Mouse (Mus musculus) adrenal gland (tissue): ENCODE data around the gene Pom121l2.

Experiments
- intact Hi-C: fragments of 180-260 bp; cut with DNase I; formaldehyde crosslinking; loops from one replicate; pipeline ENCODE4 v1.15.1; 2025

Pom121l2 gene

DNA sequence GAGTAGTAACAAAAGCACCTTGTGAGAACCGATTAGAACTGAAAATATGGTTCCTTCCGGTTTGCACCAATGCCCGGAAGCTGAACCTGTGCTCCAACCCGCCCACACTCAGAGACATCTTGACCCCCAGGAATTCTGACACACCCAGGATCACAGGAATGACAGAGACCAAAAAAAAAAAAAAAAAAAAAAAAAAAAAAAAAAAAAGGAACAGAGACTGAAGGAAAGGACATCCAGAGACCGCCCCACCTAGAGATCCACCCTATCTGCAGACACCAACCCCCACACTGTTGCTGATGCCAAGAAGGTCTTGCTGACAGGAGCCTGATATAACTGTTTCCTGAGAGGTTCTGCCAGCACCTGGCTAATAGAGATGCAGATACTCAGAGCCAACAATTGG, 11.6 kb downstream of the Pom121l2 start:
- intact Hi-C loops = no loop called here

DNA sequence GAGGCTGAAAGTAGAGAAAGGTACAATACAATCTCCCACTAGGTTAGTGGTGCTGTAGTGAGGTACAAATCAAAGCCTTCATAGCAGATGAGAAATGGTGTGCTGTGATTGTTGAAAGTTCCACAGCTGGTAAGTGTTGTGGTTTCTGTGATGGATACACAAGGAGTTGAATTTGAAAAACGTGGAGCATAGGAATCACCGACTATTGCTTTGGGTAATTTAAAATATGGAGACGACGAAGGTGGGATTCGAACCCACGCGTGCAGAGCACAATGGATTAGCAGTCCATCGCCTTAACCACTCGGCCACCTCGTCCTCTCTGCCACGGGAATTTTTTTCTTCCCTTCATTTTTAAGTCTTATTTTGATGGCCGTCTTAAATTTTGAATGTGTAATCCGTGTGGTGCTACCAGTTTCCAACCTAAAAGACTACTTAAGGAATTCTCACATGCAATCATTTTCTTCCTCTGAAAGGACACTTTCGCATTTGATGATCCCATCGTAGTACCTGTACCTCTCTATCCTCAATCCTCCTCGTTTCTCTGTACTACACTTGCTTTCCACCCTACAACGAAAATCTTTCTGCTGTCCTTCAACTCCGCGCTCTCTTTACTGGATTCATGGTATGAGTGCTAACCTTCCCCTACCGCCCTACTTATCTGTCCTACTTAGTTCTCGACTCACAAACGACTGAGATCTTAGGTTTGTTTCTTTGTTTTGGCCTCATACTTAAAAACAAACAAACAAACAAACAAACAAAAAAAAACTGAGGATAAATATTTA, 13.2 kb downstream of the Pom121l2 start:
- intact Hi-C loops = no loop called here

DNA sequence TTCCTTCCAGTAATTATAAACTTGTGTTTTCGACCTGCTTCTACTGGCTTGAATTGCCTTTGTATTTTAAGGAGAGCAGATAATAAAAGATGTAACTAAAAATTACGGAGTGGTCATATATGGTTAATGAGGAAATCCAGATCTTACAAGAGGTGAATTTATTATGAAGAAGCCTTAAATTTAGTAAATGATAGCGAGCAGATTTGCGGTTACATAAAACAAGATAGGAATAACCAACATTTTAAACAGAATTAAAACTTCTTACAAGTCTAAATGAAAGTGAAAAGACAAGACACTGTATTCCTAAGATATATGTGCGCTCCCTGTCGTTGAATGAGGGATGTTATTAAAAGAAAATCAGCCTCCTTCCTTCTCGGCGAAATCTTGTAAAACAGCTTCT, 13.9 kb downstream of the Pom121l2 start:
- intact Hi-C loops = no loop called here

DNA sequence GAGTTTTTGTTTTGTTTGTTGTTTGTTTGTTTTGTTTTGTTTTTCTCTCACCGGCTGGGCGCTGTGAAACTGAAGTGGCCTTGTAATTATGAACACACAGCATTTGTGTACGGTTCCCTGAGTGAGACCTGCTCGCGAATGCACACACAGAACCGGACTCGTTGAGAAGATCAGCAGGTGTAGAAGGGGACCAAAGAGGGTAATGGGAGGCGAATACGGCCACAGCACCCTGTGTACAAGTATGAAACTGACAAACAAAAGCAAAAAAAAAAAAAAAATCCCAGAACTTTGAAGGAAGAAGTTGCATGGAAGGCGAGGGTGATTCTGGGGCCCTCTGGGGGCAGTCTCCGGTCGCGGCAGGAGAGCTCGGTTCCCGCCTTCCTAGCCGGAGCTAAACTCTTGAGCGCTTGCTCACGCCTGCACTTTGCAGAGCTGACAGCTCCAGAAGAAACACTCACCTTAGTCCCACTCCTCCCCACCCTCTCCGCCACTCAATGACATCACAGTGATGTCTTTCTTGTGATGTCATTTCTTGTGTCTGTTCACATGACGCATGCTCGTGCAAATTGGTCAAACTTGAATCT, 14.4 kb downstream of the Pom121l2 start:
- intact Hi-C loops = no loop called here

DNA sequence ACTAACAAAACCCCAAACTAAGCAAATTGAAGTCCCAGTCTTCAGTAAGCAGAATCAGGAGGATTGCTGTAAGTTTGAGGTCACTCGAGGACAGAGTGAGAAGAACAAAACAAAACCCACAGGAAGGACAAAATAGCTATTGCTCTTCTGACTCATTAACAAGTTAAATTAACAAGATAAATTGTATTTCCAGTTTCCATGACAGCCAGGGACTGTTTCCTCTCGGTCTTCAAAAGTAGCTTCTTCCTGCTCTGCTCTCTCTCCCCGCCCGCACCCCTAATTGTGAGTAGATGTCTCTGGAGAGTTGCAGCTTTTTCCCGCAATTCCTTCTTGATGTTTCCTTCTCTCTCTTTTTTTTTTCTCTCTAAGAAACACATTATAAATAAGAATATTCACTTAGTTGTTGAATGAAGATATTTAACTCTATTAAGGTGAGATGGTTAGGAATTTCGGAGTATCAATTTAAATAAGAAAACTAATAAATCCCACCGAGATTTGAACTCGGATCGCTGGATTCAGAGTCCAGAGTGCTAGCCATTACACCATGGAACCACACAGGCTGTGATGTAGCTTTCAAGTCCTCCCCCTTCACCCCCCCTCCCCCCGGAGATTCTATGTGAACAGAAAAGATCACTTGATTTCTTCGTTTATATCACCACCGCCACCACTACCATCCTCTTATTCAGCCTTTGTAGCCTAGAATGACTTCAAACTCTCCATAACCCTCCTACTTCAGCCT, 15.3 kb downstream of the Pom121l2 start:
- intact Hi-C loops = no loop called here

DNA sequence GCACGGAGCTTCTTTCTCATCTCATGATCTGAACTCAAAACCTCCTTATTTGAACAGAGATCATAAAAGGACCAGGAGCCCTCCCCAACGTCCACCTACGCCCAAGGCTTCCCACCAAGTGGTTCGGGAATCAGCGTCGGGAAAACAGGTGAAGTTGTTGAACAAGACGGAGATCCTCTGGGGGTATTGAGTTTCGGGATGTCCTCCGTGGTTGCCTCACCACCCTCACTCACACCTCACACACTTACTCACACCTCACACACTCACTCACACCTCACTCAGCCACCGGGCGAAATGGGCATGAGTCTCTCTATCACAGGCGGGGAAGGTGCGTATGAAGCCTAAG, 15.8 kb downstream of the Pom121l2 start:
- intact Hi-C loops = no loop called here

DNA sequence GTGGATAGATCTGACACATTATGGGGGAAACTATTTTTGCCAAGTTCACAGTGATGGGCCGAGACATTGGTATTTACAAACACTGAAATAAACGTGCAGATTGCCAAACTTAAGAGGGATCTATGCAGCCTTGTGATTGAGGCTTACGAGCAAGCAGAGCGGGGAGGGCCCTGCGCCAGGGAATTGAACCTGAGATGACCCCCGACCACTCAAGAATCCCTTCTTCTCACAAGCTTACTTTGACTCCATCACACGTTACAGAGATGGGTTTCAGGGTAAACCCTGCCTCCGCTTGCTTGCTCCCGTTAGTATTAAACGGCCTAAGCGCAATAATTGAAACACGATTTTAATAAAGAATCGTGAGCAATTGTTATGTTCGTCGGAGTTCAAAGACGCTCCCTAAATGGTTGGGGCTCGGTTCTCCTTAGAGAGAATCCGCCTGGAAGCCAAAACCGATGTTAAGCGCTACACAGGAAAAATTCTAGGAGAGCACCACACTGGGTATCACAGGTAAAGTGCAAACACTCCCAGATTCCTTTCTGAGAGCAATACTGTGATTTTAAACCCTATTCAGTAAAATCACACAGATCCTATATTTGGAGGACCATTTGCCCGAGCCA, 16.3 kb downstream of the Pom121l2 start:
- intact Hi-C loops = no loop called here

DNA sequence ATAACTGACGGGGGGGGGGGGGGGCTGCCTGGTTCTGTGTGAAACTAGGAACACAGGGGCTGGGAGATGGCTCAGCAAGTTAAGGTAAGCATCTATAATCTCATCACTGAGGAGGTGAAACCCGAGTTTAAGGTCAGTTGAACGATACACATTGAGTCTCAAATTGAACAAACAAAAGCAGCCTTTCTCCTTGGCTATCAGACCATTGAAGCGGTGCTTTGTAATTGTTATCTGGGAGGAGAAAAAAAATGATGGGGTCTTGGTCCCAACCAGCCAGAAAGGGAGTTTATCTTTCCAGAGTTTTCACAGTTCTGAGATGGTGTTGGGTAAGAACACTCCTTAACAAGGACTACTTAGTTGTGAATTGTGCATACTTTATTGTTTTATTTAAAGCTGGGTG, 16.8 kb downstream of the Pom121l2 start:
- intact Hi-C loops = no loop called here

DNA sequence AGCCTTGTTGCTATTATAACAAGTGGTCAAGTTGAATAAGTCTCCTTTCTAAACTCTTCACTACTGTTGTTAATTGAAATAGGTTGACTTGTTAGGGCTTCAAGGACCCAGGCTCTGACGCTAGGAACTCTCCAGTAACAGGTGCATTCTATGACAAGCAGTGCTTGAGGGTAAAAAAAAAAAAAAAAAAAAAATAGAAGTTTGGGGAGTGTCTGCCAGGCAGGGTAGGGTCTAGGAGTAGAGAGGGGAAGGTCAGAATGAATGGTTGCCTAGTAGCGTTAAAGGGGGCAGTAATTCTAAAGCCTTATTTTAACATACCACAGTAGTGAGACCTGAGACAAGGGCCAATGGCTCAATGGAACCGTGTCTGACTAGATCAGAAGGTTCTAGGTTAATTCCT, 17.4 kb downstream of the Pom121l2 start:
- intact Hi-C loops = no loop called here

DNA sequence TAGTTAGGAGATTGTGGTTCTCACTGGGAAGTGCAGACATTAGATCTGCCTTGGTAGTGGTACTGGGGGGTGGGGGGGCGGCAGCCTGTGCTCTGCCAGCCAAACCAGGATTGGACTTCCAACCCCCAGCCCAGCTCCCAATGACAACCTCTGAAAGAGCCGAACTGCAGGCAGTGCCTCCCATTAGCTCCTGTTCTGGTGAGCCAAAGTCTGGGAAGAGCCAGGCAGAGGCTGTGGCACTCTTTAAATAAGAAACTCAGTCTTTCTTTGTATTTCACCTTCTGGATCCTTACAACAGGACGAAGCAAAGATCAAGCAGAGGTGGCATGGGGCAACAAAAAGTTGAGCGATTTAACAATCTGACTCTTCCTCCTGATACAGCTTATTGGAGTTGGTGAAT, 18.2 kb downstream of the Pom121l2 start:
- intact Hi-C loops = no loop called here

DNA sequence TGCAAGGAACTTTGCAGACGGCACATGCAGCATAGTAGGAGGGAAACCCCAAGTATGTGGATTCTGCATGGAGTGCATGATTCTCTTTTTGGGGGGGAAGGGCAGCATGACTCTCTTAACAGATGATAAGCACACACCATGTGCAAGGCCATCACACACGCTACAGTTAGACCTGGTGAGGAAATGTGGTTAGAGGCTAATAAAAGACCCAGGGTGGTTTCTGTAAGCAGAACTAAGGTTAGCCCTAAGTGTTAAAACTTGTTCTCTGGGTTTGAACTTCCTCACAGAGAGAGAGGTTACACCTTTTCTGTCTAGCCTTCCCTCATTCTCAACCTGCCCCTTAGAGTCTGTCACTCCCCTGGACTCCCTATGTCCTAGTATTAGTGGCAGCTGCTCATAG, 20.4 kb downstream of the Pom121l2 start:
- intact Hi-C loops = no loop called here

DNA sequence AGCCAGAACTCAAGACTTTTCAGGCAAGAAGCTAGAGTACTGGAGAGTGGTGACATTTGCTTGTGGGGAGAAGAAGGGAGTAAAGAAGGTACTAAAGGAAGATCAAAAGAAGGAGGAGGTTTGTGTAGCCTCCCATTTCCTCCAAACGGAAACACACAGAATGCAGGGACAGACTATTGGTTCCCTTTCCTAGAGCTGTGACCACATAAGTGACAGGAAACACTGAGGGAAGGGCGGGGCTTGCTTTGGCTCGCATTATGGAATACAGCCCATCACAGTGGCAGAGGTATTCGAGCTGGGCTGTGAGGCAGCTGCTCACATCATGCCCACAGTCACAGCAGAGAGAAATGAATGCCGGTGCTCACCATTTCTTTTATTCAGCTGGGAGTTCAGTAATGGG, 20.8 kb downstream of the Pom121l2 start:
- intact Hi-C loops = no loop called here

DNA sequence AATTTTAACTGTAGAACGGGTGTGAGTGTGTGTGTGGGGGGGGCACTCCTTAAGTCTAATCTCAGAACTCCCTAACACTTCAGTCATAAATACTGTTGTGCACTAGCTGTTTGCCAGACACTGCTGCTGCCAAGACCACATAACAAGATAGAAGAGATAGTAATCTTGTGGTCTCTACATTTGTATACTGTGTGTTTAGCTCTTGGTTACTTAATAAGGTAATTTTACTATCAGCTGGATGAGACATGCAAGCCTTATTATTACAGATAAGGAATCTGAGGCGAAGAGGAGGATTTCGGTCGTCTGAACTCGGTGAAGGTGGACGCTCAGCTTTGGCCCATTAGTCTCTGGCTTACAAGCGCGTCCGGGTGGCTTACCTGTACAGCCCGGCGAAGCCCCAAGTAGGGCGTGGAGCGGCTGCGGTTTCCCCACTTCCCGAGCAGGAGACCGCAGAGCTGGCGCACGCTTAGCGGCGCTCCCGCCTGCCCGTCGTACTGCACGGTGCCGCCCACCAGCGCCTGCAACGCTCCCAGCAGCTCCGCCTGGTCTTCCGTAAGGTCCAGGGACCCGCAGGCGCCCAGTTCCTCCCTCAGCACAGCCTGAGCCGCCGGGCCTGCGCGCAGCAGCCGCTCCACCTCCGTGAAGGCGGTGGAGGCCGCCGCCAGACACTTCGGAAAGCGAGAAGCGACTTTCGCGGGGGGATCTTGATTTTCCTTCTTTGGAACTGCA, 24.8 kb downstream of the Pom121l2 start:
- intact Hi-C loops = no loop called here

DNA sequence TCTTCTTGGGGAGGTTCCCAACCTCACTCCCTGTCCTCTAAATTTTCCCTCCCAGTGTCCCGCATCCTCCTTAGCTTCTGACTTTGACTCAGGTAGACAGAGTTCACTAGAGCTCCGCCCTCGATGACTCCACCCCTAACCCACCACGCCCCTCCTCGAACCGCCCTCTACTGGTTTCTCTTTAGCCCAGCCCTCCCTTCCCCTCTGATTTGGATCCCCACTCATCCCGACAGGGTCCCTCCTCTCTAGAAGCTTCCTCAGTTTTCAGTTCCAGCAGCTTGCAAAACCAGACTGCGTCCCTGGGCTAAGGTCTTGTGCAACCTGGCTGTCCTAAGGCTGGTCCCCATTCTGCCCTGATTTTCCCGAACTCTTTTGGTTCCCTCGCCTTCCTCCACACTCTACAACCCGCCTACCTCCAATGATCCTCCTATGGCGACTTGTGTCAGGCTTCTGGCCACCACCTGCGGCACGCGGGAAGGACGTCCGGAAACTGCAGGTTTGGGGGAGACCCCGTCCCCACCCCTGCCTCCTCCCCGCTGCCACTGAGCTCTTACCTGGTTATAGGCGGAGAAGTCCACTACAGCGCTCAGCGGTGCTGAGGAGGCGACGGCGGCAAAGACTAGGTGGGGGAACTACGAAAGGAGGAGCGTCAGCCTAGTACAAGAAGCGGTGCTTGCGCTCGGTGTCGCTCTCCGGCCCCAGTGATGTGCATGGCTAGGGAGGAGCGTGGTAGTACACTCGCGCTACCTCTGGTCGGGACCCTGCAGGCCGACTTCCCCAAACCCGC, 25.5 kb downstream of the Pom121l2 start:
- intact Hi-C loops = no loop called here

DNA sequence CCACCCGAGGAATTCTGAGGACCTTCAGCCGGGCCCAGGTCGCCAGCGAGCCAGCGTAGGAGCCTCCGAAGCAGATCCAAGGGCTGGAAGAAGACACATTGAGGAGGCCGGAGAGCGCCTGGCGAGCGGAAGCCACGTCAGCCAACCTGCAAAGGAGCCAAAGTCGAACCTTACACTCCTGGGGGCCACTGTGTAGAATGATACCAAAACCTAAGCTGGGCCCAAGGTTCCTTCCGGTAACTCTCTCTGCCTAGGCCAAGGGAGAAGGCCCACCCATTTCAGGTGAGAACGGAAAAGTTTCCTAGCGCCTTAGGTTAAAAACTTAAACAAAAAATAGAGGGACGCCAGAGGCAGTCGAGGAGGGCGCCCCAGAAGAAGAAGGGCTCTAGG, 26.1 kb downstream of the Pom121l2 start:
- intact Hi-C loops = no loop called here

DNA sequence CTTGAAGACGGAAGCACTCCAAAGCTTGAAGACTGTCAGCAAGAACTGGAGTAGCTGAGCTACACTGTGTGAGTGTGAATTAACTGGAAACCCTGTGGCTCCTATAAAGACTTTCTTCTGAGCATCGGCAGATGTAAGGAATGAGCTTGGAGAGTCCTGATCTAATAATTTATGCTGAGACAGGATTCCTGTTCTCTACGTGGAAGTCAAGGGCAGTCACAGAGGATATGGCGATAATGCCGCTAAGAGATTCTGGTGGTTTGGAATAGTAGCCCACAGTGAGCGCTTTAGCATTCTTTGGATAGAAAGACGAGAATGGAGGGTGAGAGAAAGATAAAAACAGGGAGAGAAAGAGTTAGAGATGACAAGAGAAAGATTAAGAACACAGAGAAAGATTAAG, 26.9 kb downstream of the Pom121l2 start:
- intact Hi-C loops = no loop called here

DNA sequence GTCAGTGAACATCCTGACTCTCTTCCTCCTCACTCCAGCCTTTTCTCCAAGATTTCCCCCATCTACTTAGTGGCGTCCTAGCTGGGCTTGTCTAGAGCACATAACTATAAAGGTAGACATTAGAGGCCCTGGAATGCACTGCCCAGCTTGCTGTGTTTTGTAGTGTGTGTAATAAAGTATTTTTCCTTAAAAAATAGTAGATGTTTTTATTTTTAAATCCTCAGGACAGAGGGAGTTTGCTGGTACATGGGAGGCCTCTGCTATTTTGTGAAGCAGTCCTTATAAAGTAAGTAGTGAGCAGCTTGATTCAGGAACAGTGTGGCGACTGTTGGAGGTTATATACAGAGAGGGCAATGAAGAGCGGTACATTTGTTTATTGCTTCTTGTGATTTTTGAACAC, 27.7 kb downstream of the Pom121l2 start:
- intact Hi-C loops = no loop called here

DNA sequence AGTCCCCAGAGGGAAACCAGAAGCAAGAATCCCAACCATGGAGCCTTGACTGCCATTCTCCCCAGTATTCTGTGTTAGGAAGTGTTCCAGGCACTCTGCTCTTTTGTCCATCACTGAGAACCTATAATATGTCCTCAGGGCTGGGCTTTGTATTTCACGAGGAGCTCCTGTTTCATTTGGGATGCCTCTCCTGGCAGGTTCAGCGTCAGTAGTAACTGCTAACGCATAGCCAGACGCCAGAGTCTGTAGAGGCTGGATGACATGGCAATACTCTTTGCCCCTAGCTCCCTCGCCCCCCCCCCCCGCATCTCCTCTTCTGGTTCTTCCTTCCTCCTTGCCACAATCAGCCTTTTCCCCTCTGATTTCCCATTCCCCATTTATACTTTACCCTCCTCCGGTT, 28.6 kb downstream of the Pom121l2 start, which contains the start of gene Prss16:
Gene Prss16, minus strand, starts transcription at position 101 of the 400 bp plus-strand sequence.
- intact Hi-C loops = no loop called here

DNA sequence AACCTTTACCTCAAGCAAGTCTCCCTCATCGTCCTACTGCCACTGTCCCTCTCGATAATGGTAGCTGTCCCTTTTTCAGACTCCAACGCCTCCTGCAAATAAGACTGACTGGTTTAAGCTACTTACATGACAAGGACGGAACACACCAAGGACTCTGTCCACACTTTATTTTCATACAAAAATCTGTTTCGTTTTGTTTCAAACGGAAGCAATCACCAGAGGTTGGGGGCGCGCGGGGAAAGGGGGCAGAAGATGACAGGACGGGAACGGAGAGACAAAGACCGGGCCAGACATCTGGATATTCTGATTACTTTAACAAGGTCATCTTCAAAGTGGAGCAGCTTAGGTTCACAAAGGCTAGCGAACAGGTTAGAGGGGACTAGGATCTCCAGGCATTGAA, 32.7 kb downstream of the Pom121l2 start:
- intact Hi-C loops = no loop called here

DNA sequence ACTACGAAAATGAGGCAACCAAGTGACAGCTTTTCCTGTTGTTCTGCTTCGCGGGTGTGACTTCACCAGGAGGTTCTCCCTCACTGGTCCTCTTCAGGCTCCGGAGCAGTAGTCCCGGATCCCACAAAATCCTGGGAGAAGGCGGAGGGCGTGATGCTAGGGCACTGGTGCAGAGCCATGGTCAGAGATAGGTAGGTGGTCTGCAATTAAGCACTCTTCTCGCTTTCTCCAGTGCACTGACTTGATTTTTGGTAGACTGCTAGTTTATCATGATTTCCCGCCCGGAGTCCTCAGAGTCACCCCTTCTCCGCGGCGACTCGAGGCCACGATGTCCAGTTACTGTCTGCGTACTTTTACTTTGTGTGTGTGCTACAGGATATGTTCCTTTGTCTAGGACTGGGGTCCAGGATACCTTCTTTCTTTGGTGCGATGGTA, 33.4 kb downstream of the Pom121l2 start:
- intact Hi-C loops = no loop called here
